Mouse (Mus musculus) brain, embryonic 18.5 days (tissue): ENCODE measurements at regions not wholly inside any gene's neighbourhood (a gene's known extent, or its start where the extent isn't known, plus 50 kb on each side); places are given as distances from the start of the nearest gene placed in this dataset.

Experiments used
- DNase-seq: peaks from one replicate; pipeline ENCODE4 v3.0.0-alpha.2; 2012; ENCODE audit warnings: low read depth, low spot score

DNA sequence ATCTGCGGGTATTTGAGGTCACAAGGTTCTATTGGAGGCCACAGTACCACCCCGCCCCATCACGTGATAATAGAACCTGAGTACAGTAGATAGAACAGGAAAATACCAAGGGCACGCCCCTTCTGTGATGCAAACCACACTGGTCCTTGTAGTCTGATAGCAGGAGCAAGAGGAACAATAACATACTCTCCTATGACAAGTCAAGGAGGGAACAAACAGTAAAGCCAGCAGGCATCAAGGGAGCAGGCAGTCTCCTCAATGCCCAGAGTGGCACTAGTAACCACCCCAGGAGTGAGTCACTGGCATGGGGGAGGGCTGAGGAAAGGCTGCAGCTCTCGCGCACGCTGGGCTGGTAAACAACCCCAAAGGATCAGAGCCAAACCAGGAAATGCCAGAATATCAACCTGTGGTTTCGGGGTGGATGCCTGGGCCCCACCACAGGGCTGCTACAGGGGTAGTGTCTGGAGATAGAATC lies 150.5 kb upstream of the Tmc1 start:
- DNase-seq, result no peak

DNA sequence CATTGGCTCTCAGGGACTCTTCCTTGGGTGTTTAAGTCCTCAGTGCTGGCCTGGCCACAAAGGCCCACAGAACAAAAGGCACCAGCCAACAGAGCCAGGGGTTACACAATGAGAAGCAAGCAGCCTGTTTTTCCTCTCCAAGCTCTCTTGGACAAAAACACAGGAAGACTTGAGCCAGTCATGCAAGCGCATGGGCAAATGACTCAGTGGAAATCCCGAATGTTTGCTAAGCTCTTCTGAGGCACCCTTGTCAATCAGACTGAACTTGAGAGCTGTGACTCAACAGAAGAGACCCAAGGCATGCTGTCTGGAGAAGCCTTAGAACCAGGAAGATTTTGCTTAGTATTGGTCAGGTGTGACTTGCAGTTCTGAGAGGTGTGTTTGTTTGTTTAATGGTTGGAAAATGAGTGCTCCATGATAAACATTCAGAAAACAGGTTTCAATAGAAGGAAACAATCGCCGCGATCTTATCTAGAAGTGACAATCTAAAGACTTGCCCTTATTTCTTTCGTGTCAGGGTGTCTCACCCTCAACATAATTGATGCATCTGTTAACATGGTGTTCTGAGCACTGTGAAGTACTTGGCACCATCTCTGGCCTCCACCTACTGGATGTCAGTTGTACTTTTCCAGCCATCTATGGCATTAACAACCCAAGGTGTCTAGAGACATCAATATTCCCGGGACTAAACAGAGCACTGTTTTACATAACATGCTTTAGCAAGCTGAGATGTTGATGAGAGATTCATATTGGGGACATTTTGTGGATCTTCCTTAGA lies 124.0 kb upstream of the Tmc1 start:
- no peak for DNase-seq

DNA sequence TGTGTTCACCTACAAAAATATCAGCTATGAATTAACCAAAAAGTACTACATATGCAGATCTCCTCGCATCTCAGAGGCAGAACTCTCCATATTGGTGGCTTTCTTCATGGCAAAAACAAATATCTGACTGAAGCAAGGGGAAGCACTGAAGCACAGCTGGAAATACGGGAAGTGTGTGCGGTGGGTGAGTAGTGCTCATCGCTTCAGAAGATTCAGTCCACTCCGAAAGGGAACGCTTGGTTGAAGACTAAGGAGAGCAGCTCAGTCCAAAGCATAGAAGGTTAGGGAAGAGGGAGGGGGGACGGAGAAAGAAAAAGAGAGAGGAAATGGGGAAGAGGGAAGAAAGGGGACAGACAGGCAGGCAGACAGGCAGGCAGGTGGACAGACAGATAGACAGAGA lies 114.4 kb upstream of the Tmc1 start:
- DNase-seq, result no peak

DNA sequence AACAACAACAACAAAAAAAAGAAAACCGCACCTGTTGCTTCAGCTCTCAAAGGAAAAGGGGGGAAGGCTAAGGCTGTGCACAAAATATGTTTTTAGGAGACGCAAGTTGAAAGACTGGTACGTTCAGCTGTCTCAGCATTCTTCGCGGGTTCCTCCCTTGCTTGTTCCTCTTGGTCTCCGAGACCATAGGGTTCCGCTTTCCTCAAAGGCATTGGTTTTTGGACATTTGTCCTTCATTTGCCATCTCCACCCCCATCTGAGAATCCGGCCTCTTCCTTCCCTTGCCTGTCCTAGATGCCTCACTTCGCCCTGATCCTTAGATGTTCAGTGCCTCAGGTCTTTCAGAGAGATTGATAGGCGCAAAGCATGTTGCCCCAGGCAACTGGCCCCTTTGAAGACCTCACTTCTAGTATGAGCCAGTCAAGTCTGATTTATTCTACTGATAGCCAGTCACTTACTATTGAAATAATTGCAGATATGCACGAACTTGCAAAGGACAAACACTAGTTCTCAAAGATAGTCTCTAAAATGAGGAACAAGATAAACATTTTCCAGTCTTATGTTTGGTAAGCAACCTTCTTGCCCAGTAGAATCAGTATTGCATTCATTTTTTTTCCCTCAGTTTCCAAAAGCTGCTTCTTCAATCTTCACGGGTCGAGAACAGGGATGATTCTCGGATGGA lies 112.6 kb upstream of the Tmc1 start:
- no peak for DNase-seq

DNA sequence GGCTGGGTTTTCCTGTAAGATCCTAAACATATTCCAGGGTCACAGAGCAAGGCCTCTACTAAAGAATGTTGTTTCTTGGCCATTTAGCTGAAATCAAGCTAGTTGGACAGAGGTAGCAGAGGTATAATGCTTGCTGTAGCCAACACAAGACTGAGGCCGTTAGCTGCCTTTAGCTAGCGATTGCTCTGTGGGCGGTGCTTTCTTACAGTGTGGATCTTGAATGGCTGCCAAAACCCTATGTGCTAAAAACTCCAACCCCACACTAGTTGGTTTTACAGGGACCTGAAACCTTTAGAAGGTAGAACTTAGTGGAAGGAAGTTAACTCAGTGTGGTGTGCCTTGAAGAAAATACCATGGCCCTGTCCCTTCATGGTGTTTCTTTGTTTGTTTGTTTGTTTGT lies 110.9 kb upstream of the Tmc1 start:
- no peak for DNase-seq

DNA sequence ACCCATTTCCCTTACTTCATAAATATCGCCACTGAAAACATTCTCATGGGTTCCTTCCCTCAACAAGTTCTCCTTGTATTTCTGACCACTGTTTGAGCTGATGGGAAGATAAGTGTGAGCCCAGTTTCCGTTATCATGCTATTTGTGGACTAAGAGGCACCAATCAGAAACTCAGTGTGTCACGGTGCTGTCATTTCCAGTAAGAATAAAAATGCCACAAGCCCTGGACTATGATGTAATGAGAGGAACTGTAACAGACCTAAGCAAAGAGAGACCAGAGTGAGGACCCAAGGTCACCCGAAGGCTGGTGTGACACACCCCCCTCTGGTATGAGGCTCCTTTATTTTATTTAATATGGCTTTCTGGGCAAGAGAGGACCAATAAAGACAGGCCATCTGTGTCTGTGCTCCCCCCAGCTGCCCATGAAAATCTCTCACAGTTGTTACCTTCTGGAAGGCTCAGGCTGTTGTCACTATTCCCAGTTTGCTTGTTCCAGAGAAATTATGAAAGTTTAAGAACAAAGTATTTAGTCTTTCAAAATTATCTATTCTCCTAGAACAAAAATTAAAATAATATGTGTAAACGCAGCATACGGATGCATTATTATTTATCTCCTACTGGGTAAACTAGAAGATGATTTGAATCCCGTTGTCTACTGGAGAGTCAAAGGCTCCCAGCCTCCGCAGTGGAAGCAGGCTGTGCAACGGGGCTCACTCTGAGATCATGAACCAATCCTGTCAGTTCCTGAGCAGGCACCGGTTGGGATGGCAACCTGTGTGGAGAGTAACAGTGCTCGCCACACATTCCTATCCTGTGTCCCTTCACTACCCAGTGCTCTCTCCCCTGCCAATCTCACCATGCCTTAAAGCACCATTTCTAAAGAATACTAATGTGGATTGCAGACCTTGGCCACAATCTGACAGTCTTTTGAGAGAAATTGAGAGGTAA lies 99.9 kb upstream of the Tmc1 start:
- DNase-seq, result no peak

DNA sequence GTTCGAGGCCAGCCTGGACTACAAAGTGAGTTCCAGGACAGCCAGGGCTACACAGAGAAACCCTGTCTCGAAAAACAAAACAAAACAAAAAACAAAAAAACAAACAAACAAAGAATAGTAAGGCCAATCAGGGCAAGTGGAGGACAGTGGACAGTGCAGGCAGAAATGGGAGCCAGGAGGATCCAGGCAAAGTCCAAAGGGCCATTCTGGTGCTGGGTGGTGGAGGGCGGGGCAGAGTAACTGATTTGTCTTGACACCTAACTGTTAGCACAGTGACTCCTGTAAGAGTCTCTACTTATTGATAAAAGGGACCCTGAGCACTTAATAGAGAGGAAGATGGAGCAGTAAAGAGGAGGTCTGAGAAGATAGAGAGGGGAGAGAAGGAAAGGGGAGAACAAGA lies 98.8 kb upstream of the Tmc1 start:
- DNase-seq, result no peak

DNA sequence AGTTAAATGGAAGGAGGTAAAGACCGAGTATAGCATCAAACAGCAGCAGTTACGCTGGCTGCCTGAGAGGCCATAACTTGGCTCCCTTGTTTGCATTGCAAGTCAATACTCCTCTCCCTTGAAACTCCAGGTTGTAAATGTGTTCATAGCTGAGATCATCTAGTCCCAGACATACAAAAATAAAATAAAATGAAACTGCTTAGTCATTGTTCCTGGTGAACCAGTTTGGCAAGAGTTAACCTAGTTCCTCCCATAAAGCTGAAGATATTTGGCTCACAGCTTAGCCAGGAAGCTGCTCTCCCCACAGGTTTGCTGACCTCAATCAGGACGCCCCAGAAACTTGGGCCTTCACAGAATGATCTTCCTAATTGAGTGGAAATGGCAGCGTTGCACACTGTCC lies 97.9 kb upstream of the Tmc1 start:
- no peak for DNase-seq

DNA sequence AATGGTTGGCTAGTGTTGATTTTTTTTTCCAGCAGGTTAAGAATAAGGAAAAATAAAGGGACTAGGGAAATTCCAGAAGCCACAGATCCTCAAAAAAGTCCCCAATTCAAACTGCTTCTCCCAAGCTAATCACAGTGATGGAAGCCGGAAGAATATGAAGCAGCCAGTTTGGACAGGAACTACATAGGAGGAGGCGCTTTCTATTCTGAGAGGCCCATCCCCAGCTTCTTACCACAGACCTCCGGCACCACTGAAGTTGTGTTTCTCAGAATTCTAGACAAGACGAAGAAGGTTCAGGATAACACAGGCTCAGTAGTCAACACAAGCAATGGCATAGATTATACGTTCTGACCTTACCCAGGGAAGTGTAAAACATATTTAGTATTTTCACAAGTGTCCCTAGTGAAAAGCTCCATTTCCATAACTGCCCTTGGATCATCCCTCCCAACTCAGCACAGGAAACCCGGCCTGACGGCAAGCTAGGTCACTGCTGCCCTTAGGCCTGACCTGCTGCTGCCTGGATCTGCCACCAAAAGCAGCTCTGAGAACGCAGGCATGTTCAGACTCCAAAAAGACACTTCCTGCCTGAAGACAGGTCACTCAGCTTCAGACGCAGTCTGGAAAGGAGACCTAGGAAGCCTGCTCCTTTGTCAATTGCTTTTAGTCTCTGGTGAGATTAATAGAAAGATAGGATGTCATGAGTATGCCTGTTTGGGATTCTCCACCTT lies 97.2 kb upstream of the Tmc1 start:
- no peak for DNase-seq

DNA sequence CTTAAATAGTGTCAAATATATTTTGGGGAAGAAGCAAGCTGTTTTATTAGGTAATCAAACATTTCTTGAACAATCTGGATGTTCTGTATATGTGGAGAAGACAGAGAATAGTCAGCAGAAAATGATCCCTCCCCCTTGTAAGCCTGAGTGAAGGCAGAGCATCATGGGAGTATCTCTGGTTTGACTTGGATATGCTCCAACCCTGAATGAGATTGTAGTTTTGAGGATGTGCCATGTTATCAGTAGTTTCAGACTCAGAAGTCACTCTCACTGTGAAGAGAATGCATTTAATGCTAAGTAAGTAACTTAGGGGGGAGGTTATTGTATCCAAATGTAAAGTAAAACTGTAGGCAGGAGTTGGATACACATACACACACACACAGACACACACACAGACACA lies 95.3 kb upstream of the Tmc1 start:
- DNase-seq, result no peak

DNA sequence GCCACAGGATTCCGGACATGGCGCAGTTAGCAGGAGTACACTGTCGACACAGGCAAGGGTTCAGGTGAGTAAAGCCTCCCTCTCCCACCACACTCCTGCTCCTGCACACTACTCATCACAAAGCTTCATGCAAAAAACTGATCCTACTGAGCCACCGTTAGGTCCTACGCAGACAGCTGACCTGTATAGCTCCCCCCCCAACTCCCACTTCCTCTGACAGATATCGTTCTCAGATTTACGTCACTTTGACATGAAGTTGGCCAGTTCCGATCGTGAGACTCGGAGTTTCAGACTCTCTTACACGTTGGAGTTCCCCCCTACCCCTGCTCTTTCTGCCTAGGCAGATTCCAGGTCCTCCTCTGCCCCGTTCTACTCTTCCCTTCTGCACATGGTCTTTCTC lies 91.6 kb upstream of the Tmc1 start:
- DNase-seq, result no peak

DNA sequence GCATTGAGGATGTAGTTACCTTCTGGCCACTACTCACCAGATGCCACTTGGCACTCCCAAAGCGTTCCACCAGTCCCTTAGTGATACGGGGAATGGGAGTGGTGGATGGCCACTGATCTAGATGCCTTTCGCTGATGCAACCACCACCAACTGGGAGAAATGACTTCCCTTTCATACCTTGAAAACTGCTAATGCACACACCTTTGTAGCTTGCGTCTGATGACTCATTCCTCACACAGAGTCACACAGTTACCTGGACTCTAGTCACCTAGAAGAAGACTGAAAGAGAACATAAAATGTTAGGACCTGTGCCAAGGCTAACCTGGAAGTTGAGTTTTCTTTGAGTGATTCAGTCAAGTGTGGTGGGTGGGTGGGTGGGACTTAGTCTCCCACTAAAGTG lies 90.0 kb upstream of the Tmc1 start:
- no peak for DNase-seq

DNA sequence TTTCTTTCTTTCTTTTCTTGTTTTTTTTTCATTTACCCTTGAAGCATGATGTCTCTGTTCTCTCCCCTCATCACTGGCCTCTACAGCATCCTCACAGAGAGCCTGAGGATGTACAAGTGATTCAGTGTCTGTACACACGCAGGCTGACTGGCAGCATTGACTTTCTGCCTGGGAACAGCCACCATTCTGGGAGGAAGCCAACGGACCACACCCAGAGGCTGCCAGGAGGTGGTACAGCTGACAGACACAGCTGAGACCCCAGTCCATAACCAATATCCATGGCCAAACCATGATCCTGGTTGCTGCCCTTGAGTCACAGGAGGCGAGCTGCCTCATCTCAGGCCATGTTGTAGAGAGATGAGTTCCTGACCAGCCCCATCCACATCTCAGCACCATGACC lies 88.5 kb upstream of the Tmc1 start:
- DNase-seq, result no peak

DNA sequence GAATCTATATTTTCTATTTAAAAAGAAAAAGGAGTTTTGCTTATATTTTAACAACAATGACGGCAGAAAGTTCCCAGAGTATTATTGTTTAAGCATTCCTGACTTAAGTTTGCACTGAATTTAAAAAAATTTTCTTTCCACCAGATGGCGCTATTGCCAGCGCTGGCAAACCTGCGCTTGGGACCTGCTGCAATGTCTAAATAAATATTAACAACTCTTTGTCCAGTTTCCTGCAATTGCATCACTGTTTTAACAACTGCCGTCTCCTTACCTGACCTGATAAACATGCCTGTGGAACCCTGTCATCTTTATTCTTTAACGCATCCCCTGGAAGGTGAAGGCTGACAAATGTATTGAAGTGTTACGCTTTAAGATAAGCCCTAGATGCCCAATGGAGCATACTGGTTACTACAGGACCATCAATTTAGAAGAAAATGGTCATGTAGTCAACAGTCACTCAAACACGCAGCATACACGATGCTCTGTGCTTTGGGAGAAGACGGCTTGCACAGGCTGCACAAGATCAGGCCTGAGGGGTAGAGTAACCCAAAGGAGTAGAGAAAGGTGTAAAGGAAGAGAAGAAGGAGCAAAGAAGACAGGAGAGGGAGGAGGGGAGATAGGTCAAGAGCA lies 83.6 kb upstream of the Tmc1 start:
- peak; percentile 24 for DNase-seq

DNA sequence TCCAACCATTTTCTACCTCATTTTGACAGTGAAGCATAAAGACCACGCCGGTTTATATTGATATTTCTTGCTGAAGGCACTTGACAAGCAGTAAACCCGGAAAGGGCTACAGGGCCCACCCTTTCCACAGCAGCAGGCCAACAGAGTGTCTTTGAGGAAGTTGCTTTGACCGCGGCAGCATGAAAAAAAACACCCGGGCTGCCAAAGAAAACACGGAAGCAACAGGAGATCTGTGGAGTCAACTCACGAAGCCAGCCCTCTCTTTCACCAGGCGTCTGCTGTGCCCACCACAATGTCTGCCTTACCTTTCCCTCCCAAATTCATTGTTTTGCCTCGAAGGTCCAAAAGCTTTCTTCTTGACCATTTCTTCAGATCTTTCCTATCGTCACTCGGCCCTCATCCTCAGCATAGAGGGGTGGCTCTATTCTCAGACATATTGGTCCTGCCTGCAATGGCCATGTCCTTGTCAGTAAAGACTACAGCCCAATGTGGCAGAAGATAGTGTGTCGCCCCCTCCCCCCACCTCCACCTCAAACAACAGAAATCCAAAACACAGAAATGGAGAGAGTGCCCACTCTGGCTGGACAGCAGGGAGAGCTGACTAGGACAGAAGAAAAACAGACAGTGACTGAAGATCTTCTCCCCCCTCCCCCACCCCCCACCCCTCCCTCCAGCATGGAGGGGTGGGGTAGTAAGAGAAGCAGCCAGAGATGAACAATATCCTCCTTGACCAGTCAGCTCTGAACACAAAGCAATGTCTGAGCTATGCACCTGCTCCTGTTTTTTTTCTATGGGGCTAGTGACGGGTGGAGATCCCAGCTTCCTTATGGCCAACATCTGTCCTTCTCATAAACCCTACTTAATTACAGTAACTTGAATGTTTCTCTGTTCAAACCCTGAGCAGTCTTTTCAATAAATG lies 82.8 kb upstream of the Tmc1 start:
- no peak for DNase-seq

DNA sequence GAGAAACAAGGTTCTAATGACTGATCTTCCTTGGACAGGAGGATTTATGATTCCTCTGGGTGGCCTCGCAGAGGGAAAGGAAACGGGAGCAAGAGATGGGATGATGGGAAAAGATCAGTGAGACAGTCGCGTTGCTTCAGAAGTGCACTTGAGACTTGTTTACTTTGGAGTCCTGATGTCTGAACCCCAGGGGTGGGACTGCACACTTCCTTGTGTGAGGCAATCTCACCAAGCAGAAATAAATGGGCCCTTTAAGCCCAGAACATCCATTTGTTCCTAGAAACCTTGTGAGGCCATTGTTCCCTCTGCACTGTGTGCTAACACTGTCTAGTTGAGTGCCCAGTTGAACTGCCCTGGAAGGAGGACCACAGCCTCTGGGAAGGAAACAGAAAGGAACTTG lies 81.5 kb upstream of the Tmc1 start:
- no peak for DNase-seq

DNA sequence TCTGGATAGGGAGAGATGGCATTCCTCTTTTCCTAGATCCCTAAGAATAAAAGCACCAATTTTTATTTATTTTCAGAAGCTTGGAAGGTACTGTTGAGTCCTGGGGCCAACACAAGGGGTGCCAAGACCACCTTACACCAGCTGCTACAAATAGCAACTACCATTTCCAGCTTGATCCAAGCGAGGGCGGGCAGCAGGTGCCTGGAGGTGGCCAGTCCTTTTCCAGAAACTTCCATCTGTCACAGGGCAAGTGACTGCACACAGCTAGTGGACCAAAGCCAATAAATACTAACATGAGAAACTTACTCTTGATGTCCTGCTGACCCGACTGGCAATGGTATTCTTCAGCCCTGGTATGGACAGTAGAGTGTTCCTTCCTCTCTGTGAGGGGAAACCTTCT lies 80.0 kb upstream of the Tmc1 start:
- DNase-seq, result no peak

DNA sequence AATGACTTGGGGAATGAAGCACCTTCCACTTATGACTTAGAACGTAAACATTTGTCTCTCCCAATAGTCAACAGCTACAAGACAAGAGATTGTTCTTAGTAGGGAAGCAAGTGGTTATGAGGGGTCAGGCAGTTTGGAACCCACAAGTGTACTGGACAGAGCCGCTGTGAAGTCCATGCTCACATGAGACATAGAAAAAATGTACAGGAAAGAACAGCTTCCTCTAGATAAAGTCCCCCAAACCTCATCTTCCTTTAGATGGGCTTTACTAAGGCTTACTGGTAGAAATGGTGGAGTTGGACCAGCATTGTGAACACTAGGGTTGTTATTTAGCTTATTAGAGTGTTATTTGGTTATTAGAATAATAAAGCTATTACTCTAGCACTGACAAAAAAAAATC lies 78.6 kb upstream of the Tmc1 start:
- DNase-seq, result no peak

DNA sequence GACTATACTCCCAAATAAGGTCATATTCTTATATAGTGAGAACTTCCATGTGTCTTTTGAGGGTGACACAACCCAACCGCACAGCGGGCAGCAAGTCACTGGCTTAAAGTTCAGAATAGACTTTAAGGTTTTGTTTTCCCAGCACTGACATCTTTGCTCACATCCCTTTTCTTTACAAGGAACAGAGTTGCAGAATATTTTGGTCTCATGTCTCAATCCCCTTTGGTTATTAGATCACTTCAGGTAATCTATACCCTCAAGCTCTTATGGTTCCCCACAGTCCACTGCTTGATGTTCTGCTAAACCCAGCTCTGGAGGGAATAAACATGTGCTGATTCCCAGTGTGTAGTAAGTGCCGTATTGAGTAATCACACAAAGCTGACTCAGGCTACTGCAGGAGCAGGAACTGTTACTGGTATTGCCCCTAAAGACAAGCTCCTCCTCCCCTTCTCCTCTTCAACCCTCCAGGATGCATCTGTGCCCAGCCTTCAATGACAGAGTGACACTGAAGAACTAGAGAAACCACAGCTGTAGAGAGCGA lies 77.8 kb upstream of the Tmc1 start:
- no peak for DNase-seq

DNA sequence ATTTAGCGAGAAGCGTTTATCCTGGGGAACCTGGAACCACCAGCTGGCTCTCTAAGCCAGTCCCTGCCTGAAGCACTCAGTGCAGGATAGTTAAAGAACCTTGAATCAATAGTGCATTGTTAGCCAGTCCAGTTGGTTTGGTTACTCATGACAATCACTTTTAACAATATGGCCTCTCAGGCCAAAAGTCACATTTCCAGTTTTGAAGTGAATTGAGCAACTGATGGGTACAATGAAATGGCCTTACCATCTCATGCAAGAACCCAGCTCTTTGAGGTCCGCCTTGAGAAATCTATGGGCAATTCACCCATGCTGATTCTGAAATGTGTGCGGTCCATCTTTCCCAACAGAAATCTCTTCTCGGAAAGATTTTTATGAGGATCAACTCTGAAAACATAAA lies 77.0 kb upstream of the Tmc1 start:
- DNase-seq, result no peak
